Mouse (Mus musculus) heart, embryonic 12.5 days (tissue): Measurements from ENCODE around the gene Olfr305. TPM values are rescaled to one million over a fixed set of nuclear protein-coding genes. Genes with fewer than 3 reads are reported as not detected.
"Not testable (repeated sequence)": the region's sequence is repeated elsewhere in the genome, so short reads cannot be mapped to it uniquely, and the experiment has no call there.

Source experiments
- ATAC-seq: fragments of 200-750 bp; cut with Nextera tagmentation; 2 replicates; pipeline ENCODE4 v1.8.0; 2017; ENCODE audit warnings: moderate TSS enrichment, moderate library complexity; ENCODE audit not compliant: insufficient number of reproducible peaks, low FRiP score
- H3K27ac ChIP-seq: fragments of 300-500 bp; sonication (generic); 2 replicates; pipeline ENCODE4 v1.5.1; 2016; ENCODE audit warnings: mild to moderate bottlenecking, moderate library complexity; ENCODE audit not compliant: poor library complexity, severe bottlenecking
- H3K27me3 ChIP-seq: fragments of 300-500 bp; sonication (generic); replicated peaks from 2 replicates; pipeline ENCODE4 v1.6.1; 2016; ENCODE audit warnings: mild to moderate bottlenecking, moderate library complexity
- H3K36me3 ChIP-seq: fragments of 300-500 bp; sonication (generic); 2 replicates; pipeline ENCODE4 v1.6.1; 2016; ENCODE audit warnings: mild to moderate bottlenecking, moderate library complexity
- H3K4me1 ChIP-seq: fragments of 300-500 bp; sonication (generic); replicated peaks from 2 replicates; pipeline ENCODE4 v1.6.1; 2016; ENCODE audit warnings: mild to moderate bottlenecking
- H3K4me2 ChIP-seq: fragments of 300-500 bp; sonication (generic); 2 replicates; pipeline ENCODE4 v1.6.1; 2016; ENCODE audit warnings: mild to moderate bottlenecking, moderate library complexity
- H3K4me3 ChIP-seq: fragments of 300-500 bp; sonication (generic); 2 replicates; pipeline ENCODE4 v1.5.1; 2016; ENCODE audit warnings: mild to moderate bottlenecking
- H3K9ac ChIP-seq: fragments of 300-500 bp; sonication (generic); 2 replicates; pipeline ENCODE4 v1.6.1; 2016; ENCODE audit warnings: mild to moderate bottlenecking, moderate library complexity
- H3K9me3 ChIP-seq: fragments of 300-500 bp; sonication (generic); replicated peaks from 2 replicates; pipeline ENCODE4 v1.6.1; 2016; ENCODE audit warnings: mild to moderate bottlenecking, moderate library complexity
- WGBS: fragments of 180-500 bp; shearing (Covaris S2); methylation state at CpG from one replicate; pipeline ENCODE4 v1.1.7; 2016; 5-methylcytosine and 5-hydroxymethylcytosine counted together
- polyA plus RNA-seq: library from polyadenylated mRNA; unstranded; fragments of >200 nt; fragmentation: Nextera tagmentation; extraction: Ambion mirVana; gene quantifications from 2 replicates; pipeline ENCODE4 v1.2.1, GENCODE M21; 2016

Olfr305 gene
- not detected in 2 replicates for polyA plus RNA-seq

GRCm38 (mm10) chr7:86366828-86367227 is at the start of gene Olfr305:
Gene Olfr305 (minus strand): TSS chr7:86366928.
- Histone ChIP-seq H3K4me2 (no peak within 1 kb of the TSS), H3K9me3 (no peaks in the 10 kb centered on the region), H3K4me3 (no peak within 1 kb of the TSS), H3K36me3 (no peaks in the 10 kb centered on the region), H3K27me3 (no peaks in the 10 kb centered on the region), H3K9ac (no peak within 1 kb of the TSS), H3K4me1 (no peaks in the 10 kb centered on the region), H3K27ac (no peak within 1 kb of the TSS)
- 74% methylated on average over 1 of the region's 1 CpGs for WGBS
- no peak for ATAC-seq

- H3K4me1 ChIP-seq, result no peaks in the 10 kb centered on the region
- 72% methylated on average over 2 of the region's 2 CpGs for WGBS
- no peak within 1 kb of the TSS for H3K9ac ChIP-seq
- ATAC-seq, result no peak
- H3K36me3 ChIP-seq, result no peaks in the 10 kb centered on the region
- H3K9me3 ChIP-seq, result no peaks in the 10 kb centered on the region
- no peak within 1 kb of the TSS for H3K4me3 ChIP-seq
- H3K4me2 ChIP-seq, result no peak within 1 kb of the TSS
- no peaks in the 10 kb centered on the region for H3K27me3 ChIP-seq
- H3K27ac ChIP-seq, result no peak within 1 kb of the TSS
Observed at GRCm38 (mm10) chr7:86403546-86403945, 36.8 kb upstream of the Olfr305 start, which contains the start of gene Olfr301. Gene Olfr301 (plus strand): TSS chr7:86403846.

GRCm38 (mm10) chr7:86397689-86398088 is 31.0 kb upstream of the Olfr305 start, which contains the start of gene Olfr303:
Gene Olfr303 (minus strand): TSS chr7:86397789.
- H3K4me1 ChIP-seq, result no peaks in the 10 kb centered on the region
- no peaks in the 10 kb centered on the region for H3K36me3 ChIP-seq
- H3K9ac ChIP-seq, result no peak within 1 kb of the TSS
- H3K4me2 ChIP-seq, result no peak within 1 kb of the TSS
- no peak for ATAC-seq
- no peaks in the 10 kb centered on the region for H3K27me3 ChIP-seq
- no peaks in the 10 kb centered on the region for H3K9me3 ChIP-seq
- H3K4me3 ChIP-seq, result no peak within 1 kb of the TSS
- no peak within 1 kb of the TSS for H3K27ac ChIP-seq

- no peaks in the 10 kb centered on the region for H3K4me1 ChIP-seq
- no peak within 1 kb of the TSS for H3K4me2 ChIP-seq
- H3K9ac ChIP-seq, result no peak within 1 kb of the TSS
- no peaks in the 10 kb centered on the region for H3K9me3 ChIP-seq
- H3K27me3 ChIP-seq, result no peaks in the 10 kb centered on the region
- H3K36me3 ChIP-seq, result no peaks in the 10 kb centered on the region
- no peak for ATAC-seq
- H3K27ac ChIP-seq, result no peak within 1 kb of the TSS
- WGBS, result 34% methylated on average over 1 of the region's 1 CpGs
- H3K4me3 ChIP-seq, result no peak within 1 kb of the TSS
Observed at GRCm38 (mm10) chr7:86386558-86386957, 19.8 kb upstream of the Olfr305 start, which contains the start of gene Olfr304. Gene Olfr304 (minus strand): TSS chr7:86386658.

GRCm38 (mm10) chr7:86385769-86386168 is 19.0 kb upstream of the Olfr305 start:
- no peaks in the 10 kb centered on the region for H3K27me3 ChIP-seq
- no peak overlapping the region for H3K4me2 ChIP-seq
- no peaks in the 10 kb centered on the region for H3K9me3 ChIP-seq
- no peaks in the 10 kb centered on the region for H3K4me1 ChIP-seq
- no peak overlapping the region for H3K27ac ChIP-seq
- 68% methylated on average over 3 of the region's 3 CpGs for WGBS
- no peaks in the 10 kb centered on the region for H3K36me3 ChIP-seq
- H3K9ac ChIP-seq, result no peak overlapping the region
- ATAC-seq, result no peak
- H3K4me3 ChIP-seq, result no peak overlapping the region

- not testable (repeated sequence) for H3K4me1 ChIP-seq, H3K36me3 ChIP-seq, H3K4me3 ChIP-seq, ATAC-seq, H3K27ac ChIP-seq, H3K4me2 ChIP-seq, H3K27me3 ChIP-seq, H3K9me3 ChIP-seq, H3K9ac ChIP-seq
- WGBS, result 83% methylated on average over 9 of the region's 9 CpGs
Observed at GRCm38 (mm10) chr7:86346296-86346695, 20.4 kb downstream of the Olfr305 start.

- H3K9ac ChIP-seq, result no peak overlapping the region
- no peak overlapping the region for H3K4me3 ChIP-seq
- H3K4me2 ChIP-seq, result no peak overlapping the region
- H3K36me3 ChIP-seq, result no peaks in the 10 kb centered on the region
- ATAC-seq, result no peak
- WGBS, result 60% methylated on average over 3 of the region's 3 CpGs
- 0 out of 2 replicates have a peak, but pooled peaks cover 6% of the 10 kb centered on the region for H3K9me3 ChIP-seq
- no peaks in the 10 kb centered on the region for H3K4me1 ChIP-seq
- no peaks in the 10 kb centered on the region for H3K27me3 ChIP-seq
- no peak overlapping the region for H3K27ac ChIP-seq
Observed at GRCm38 (mm10) chr7:86344253-86344652, 22.5 kb downstream of the Olfr305 start.

- Histone ChIP-seq H3K36me3 (no peaks in the 10 kb centered on the region), H3K4me2 (no peak overlapping the region), H3K4me3 (no peak overlapping the region), H3K9me3 (no peaks in the 10 kb centered on the region), H3K27ac (no peak overlapping the region), H3K9ac (no peak overlapping the region), H3K4me1 (no peaks in the 10 kb centered on the region), H3K27me3 (no peaks in the 10 kb centered on the region)
- no peak for ATAC-seq
- 66% methylated on average over 14 of the region's 14 CpGs for WGBS
Observed at GRCm38 (mm10) chr7:86342881-86343565, 23.7 kb downstream of the Olfr305 start.

GRCm38 (mm10) chr7:86337486-86337885 is 29.2 kb downstream of the Olfr305 start, which contains the start of gene Olfr307:
Gene Olfr307 (minus strand): TSS chr7:86337586.
- Histone ChIP-seq H3K9ac (no peak within 1 kb of the TSS), H3K4me3 (no peak within 1 kb of the TSS)
- 54% methylated on average over 1 of the region's 1 CpGs for WGBS

GRCm38 (mm10) chr7:86325530-86325929 is 41.2 kb downstream of the Olfr305 start, which contains the start of gene Olfr308:
Gene Olfr308 (minus strand): TSS chr7:86325630.
- ATAC-seq, result no peak
- Histone ChIP-seq H3K9me3 (no peaks in the 10 kb centered on the region), H3K36me3 (no peaks in the 10 kb centered on the region), H3K4me1 (no peaks in the 10 kb centered on the region), H3K4me2 (no peak within 1 kb of the TSS), H3K27ac (no peak within 1 kb of the TSS), H3K9ac (no peak within 1 kb of the TSS), H3K27me3 (no peaks in the 10 kb centered on the region), H3K4me3 (no peak within 1 kb of the TSS)

More at GRCm38 (mm10) chr7:86337486-86337885, 29.2 kb downstream of the Olfr305 start, which contains the start of gene Olfr307:
- Histone ChIP-seq H3K36me3 (no peaks in the 10 kb centered on the region), H3K4me1 (no peaks in the 10 kb centered on the region), H3K27me3 (no peaks in the 10 kb centered on the region), H3K9me3 (no peaks in the 10 kb centered on the region), H3K27ac (no peak within 1 kb of the TSS), H3K4me2 (no peak within 1 kb of the TSS)
- no peak for ATAC-seq

- whole genome bisulfite sequencing, result 90% methylated on average over 2 of the region's 2 CpGs
- Histone ChIP-seq H3K4me3 (no peak overlapping the region), H3K4me2 (no peak overlapping the region), H3K9ac (no peak overlapping the region), H3K27me3 (no peaks in the 10 kb centered on the region), H3K27ac (no peak overlapping the region), H3K36me3 (no peaks in the 10 kb centered on the region), H3K9me3 (no peaks in the 10 kb centered on the region), H3K4me1 (no peaks in the 10 kb centered on the region)
- no peak for ATAC-seq
Observed at GRCm38 (mm10) chr7:86321323-86321722, 45.4 kb downstream of the Olfr305 start.

GRCm38 (mm10) chr7:86313608-86314007 is 53.1 kb downstream of the Olfr305 start, which contains the start of gene Olfr309:
Gene Olfr309 (minus strand): TSS chr7:86313708.
- H3K4me2 ChIP-seq, result no peak within 1 kb of the TSS
- no peak within 1 kb of the TSS for H3K4me3 ChIP-seq
- H3K36me3 ChIP-seq, result no peaks in the 10 kb centered on the region
- H3K4me1 ChIP-seq, result no peaks in the 10 kb centered on the region
- no peak within 1 kb of the TSS for H3K27ac ChIP-seq
- 61% methylated on average over 2 of the region's 2 CpGs for WGBS
- no peak for ATAC-seq
- H3K9me3 ChIP-seq, result no peaks in the 10 kb centered on the region
- H3K9ac ChIP-seq, result no peak within 1 kb of the TSS
- H3K27me3 ChIP-seq, result no peaks in the 10 kb centered on the region
